Mouse (Mus musculus): ENCODE measurements around the gene Pcnx2.

- TF ChIP-seq EP300 (IDR thresholded peaks at IDR 0.05; ENCODE audit: insufficient read depth, low read depth, low read length) (no peak), CTCF (IDR thresholded peaks at IDR 0.05; ENCODE audit: low read depth, low read length) (no peak), POLR2A (IDR thresholded peaks at IDR 0.05; ENCODE audit: insufficient read depth, low read length) (no peak)
Observed at GRCm38 (mm10) chr8:125944511-125944910, 46.4 kb upstream of the Pcnx2 start.

All from ES-Bruce4 (cell line).